Mouse (Mus musculus): ENCODE results near the gene Cyp2d12.
"Not testable (repeated sequence)": the region's sequence is repeated elsewhere in the genome, so short reads cannot be mapped to it uniquely, and the experiment has no call there.

The Cyp2d12 gene

GRCm38 (mm10) chr15:82554531-82555230 lies at the start of gene Cyp2d12:
Gene Cyp2d12, plus strand, starts transcription at chr15:82555072.
- in situ Hi-C loops (cut with MseI, MboI): no loop called here

- in situ Hi-C loops (cut with MseI, MboI): no loop called here
Measured at GRCm38 (mm10) chr15:82506971-82507370, 47.9 kb upstream of the Cyp2d12 start.

GRCm38 (mm10) chr15:82507740-82508139 lies 47.1 kb upstream of the Cyp2d12 start:
- in situ Hi-C loops (cut with MseI, MboI): not testable (repeated sequence)

GRCm38 (mm10) chr15:82509495-82509894 lies 45.4 kb upstream of the Cyp2d12 start:
- in situ Hi-C loops (cut with MseI, MboI): not testable (repeated sequence)

GRCm38 (mm10) chr15:82510500-82510899 lies 44.4 kb upstream of the Cyp2d12 start:
- in situ Hi-C loops (cut with MseI, MboI): not testable (repeated sequence)

- in situ Hi-C loops (cut with MseI, MboI): not testable (repeated sequence)
Measured at GRCm38 (mm10) chr15:82512111-82512510, 42.8 kb upstream of the Cyp2d12 start.

GRCm38 (mm10) chr15:82516174-82516573 lies 38.7 kb upstream of the Cyp2d12 start:
- in situ Hi-C loops (cut with MseI, MboI): not testable (repeated sequence)

GRCm38 (mm10) chr15:82527371-82527770 lies 27.5 kb upstream of the Cyp2d12 start:
- in situ Hi-C loops (cut with MseI, MboI): not testable (repeated sequence)

GRCm38 (mm10) chr15:82532721-82533120 lies 22.2 kb upstream of the Cyp2d12 start:
- in situ Hi-C loops (cut with MseI, MboI): not testable (repeated sequence)

GRCm38 (mm10) chr15:82542976-82543375 lies 11.9 kb upstream of the Cyp2d12 start:
- in situ Hi-C loops (cut with MseI, MboI): not testable (repeated sequence)

GRCm38 (mm10) chr15:82544561-82544960 lies 10.3 kb upstream of the Cyp2d12 start:
- in situ Hi-C loops (cut with MseI, MboI): not testable (repeated sequence)

GRCm38 (mm10) chr15:82547753-82548152 lies 7.1 kb upstream of the Cyp2d12 start:
- in situ Hi-C loops (cut with MseI, MboI): not testable (repeated sequence)

- in situ Hi-C loops (cut with MseI, MboI): not testable (repeated sequence)
Measured at GRCm38 (mm10) chr15:82553211-82553610, 1.7 kb upstream of the Cyp2d12 start.

GRCm38 (mm10) chr15:82572856-82573255 lies 18.0 kb downstream of the Cyp2d12 start:
- in situ Hi-C loops (cut with MseI, MboI): no loop called here

GRCm38 (mm10) chr15:82579071-82579470 lies 24.2 kb downstream of the Cyp2d12 start:
- in situ Hi-C loops (cut with MseI, MboI): no loop called here

GRCm38 (mm10) chr15:82582621-82583020 lies 27.7 kb downstream of the Cyp2d12 start:
- in situ Hi-C loops (cut with MseI, MboI): no loop called here

All from mouse trophoblast stem cell (cell line).